Mouse (Mus musculus): ENCODE data around the gene Slc24a4.

GRCm38 (mm10) chr12:102207245-102207644 is 78.7 kb downstream of the Slc24a4 start:
- no peak for TF ChIP-seq CTCF (IDR thresholded peaks at IDR 0.05; ENCODE audit: low read depth, low read length)
- TF ChIP-seq POLR2A (IDR thresholded peaks at IDR 0.05; ENCODE audit: borderline replicate concordance, low read depth, low read length): no peak
